Mouse (Mus musculus) testis, adult 2 months (tissue): ENCODE data around the gene Rundc1.
"Not testable (repeated sequence)": the region's sequence is repeated elsewhere in the genome, so short reads cannot be mapped to it uniquely, and the experiment has no call there.

Experiments used
- CTCF ChIP-seq: fragments of 200-500 bp; IDR thresholded peaks from 2 replicates; pipeline ENCODE4 v1.5.1; 2012; ENCODE audit warnings: low read depth, mild to moderate bottlenecking, inconsistent platforms, low read length, moderate library complexity; ENCODE audit not compliant: control insufficient read depth, insufficient read depth, insufficient replicate concordance
- POLR2A ChIP-seq: fragments of 200-500 bp; IDR thresholded peaks from 2 replicates; pipeline ENCODE4 v1.6.1; 2012; ENCODE audit warnings: low read depth, mild to moderate bottlenecking, inconsistent platforms, low read length, moderate library complexity; ENCODE audit not compliant: control insufficient read depth

GRCm38 (mm10) chr11:101466552-101466950 lies 41.7 kb downstream of the Rundc1 start:
- not testable (repeated sequence) for TF ChIP-seq CTCF, POLR2A
